Mouse (Mus musculus) heart, postnatal 0 days (tissue): ENCODE results near the gene Smg7. TPM values are rescaled to one million over a fixed set of nuclear protein-coding genes. Genes with fewer than 3 reads are reported as not detected.

Source experiments
- ATAC-seq: fragments of 200-750 bp; cut with Nextera tagmentation; 2 replicates; pipeline ENCODE4 v1.8.0; 2017; ENCODE audit warnings: low read depth, moderate number of reproducible peaks, moderate library complexity; ENCODE audit not compliant: insufficient read depth
- DNase-seq: peaks from one replicate; pipeline ENCODE4 v3.0.0-alpha.2; 2016; ENCODE audit warnings: low spot score
- H3K27ac ChIP-seq: fragments of 300-500 bp; sonication (generic); 2 replicates; pipeline ENCODE4 v1.5.1; 2014; ENCODE audit warnings: low read depth, mild to moderate bottlenecking
- H3K27me3 ChIP-seq: fragments of 300-500 bp; sonication (generic); 2 replicates; pipeline ENCODE4 v1.6.1; 2014; ENCODE audit warnings: low read length, mixed read lengths; ENCODE audit not compliant: control insufficient read depth, insufficient read depth
- H3K36me3 ChIP-seq: fragments of 300-500 bp; sonication (generic); replicated peaks from 2 replicates; pipeline ENCODE4 v1.6.1; 2014; ENCODE audit warnings: low read length, mixed read lengths; ENCODE audit not compliant: control insufficient read depth, insufficient read depth
- H3K4me1 ChIP-seq: fragments of 300-500 bp; sonication (generic); 2 replicates; pipeline ENCODE4 v1.6.1; 2014; ENCODE audit warnings: antibody characterized with exemption; ENCODE audit not compliant: control insufficient read depth, insufficient read depth
- H3K4me2 ChIP-seq: fragments of 300-500 bp; sonication (generic); 2 replicates; pipeline ENCODE4 v1.6.1; 2014; ENCODE audit warnings: low read depth, mild to moderate bottlenecking, low read length, moderate library complexity
- H3K4me3 ChIP-seq: fragments of 300-500 bp; sonication (generic); 2 replicates; pipeline ENCODE4 v1.5.1; 2014; ENCODE audit warnings: low read depth, low read length
- H3K9ac ChIP-seq: fragments of 300-500 bp; sonication (generic); replicated peaks from 2 replicates; pipeline ENCODE4 v1.6.1; 2014; ENCODE audit warnings: low read depth, low read length, mixed read lengths
- H3K9me3 ChIP-seq: fragments of 300-500 bp; sonication (generic); replicated peaks from 2 replicates; pipeline ENCODE4 v1.6.1; 2016; ENCODE audit warnings: low read length; ENCODE audit not compliant: control insufficient read depth
- EP300 ChIP-seq: IDR thresholded peaks from 2 replicates; pipeline ENCODE4 v1.6.1; 2016; ENCODE audit warnings: antibody characterized with exemption, low read depth
- WGBS: fragments of 180-500 bp; shearing (Covaris S2); extraction: QIAGEN DNeasy Blood & Tissue Kit; methylation state at CpG from one replicate; pipeline ENCODE4 v1.1.7; 2014; 5-methylcytosine and 5-hydroxymethylcytosine counted together
- polyA plus RNA-seq: library from polyadenylated mRNA; unstranded; fragments of >200 nt; fragmentation: Nextera tagmentation; extraction: Ambion mirVana; gene quantifications from 2 replicates; pipeline ENCODE4 v1.2.1, GENCODE M21; 2015
- total RNA-seq: library from RNA; depleted of rRNA; stranded (reverse); fragments of >200 nt; gene quantifications from 2 replicates; pipeline ENCODE4 v1.2.3, GENCODE M21; 2014; ENCODE audit warnings: low replicate concordance; rRNA removed

Smg7 gene
- total and polyA plus RNA-seq, 2 experiments from 2014 or later: 13.5 to 46.0 TPM

DNA sequence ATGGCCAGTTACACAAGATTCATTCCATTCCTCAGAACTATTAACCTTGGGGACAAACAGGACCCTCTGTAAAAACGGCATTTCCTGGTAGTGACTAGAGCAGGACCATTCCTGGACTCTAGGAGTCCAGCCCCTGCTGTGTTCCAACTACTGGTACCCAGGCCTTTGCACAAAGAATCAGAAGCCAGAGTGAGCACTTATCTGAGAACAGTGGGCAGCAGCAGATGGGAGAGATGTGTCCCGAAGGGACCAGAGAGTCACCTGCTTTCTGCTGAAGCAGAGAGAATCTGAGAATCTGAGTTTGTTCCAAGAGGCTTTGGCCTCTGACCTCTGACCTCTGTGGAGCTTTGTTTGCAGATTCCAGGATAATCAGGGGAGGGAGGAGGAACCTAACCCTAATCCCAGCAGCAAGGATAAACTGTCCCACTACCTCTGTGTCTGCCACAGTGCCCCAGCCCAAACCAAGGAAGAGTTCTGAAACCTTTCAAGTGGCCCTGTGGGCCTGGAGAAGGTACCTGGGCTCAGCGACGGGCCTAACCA is 114.3 kb downstream of the Smg7 start:
- ATAC-seq (no peak), DNase-seq (no peak)
- Histone ChIP-seq H3K36me3 (no peaks in the 10 kb centered on the region), H3K9me3 (no peaks in the 10 kb centered on the region), H3K4me3 (no peak overlapping the region), H3K4me2 (no peak overlapping the region), H3K4me1 (peaks cover 9% of the 10 kb centered on the region; the same call in 1 of the 2 replicates), H3K9ac (no peak overlapping the region), H3K27me3 (no peaks in the 10 kb centered on the region), H3K27ac (no peak overlapping the region)
- 61% methylated on average over 4 of the region's 4 CpGs for WGBS
- no peak for TF ChIP-seq EP300

Other genes with a start within 250 kb of the Smg7 start
- not detected in 2 replicates for gene Apobec4, start 152.1 kb downstream of the Smg7 start, total RNA-seq
- not detected in 2 replicates for gene Apobec4, start 152.1 kb downstream of the Smg7 start, polyA plus RNA-seq
- gene Rgl1, start 136.3 kb downstream of the Smg7 start, total RNA-seq: 38.9 and 48.1 TPM in 2 replicates
- gene Rgl1, start 136.3 kb downstream of the Smg7 start, polyA plus RNA-seq: 36.7 and 41.6 TPM in 2 replicates
- 94.3 and 95.1 TPM in 2 replicates for gene Arpc5, start 136.1 kb downstream of the Smg7 start, total RNA-seq
- 136 and 152 TPM in 2 replicates for gene Arpc5, start 136.1 kb downstream of the Smg7 start, polyA plus RNA-seq
- 2.3 and 5.8 TPM in 2 replicates for gene Ncf2, start 102.5 kb downstream of the Smg7 start, total RNA-seq
- gene Ncf2, start 102.5 kb downstream of the Smg7 start, polyA plus RNA-seq: 1.6 and 2.4 TPM in 2 replicates
- gene Nmnat2, start 52.3 kb upstream of the Smg7 start, total RNA-seq: 0.15 and 0.69 TPM in 2 replicates
- 0.47 and 0.57 TPM in 2 replicates for gene Nmnat2, start 52.3 kb upstream of the Smg7 start, polyA plus RNA-seq